Mouse (Mus musculus): ENCODE results near the gene Hhat. TPM values are rescaled to one million over a fixed set of nuclear protein-coding genes. Genes with fewer than 3 reads are reported as not detected.

Gene Hhat
- total and polyA plus RNA-seq, 2 experiments from 2014 or later = 4.0 to 13.2 TPM

GRCm38 (mm10) chr1:192692982-192693381, 78.0 kb downstream of the Hhat start:
- Histone ChIP-seq H3K36me3 (replicated peaks; ENCODE audit: control insufficient read depth, insufficient read depth, low read length) (no peaks in the 10 kb centered on the region), H3K4me2 (ENCODE audit: low read depth, low read length) (no peak overlapping the region), H3K9me3 (replicated peaks; ENCODE audit: control insufficient read depth, low read length) (no peaks in the 10 kb centered on the region), H3K4me3 (ENCODE audit: low read depth, low read length) (no peak overlapping the region), H3K27me3 (ENCODE audit: control insufficient read depth, insufficient read depth, low read length) (no peaks in the 10 kb centered on the region), H3K9ac (replicated peaks; ENCODE audit: low read depth, low read length) (no peak overlapping the region), H3K27ac (ENCODE audit: low read depth) (no peak overlapping the region), H3K4me1 (ENCODE audit: control insufficient read depth, insufficient read depth) (no peaks in the 10 kb centered on the region)
- DNase-seq (ENCODE audit: low spot score) (no peak), ATAC-seq (ENCODE audit: insufficient read depth, low read depth) (no peak)
- no peak for TF ChIP-seq CTCF (IDR thresholded peaks at IDR 0.05; ENCODE audit: low read depth)
- 68% methylated on average over 7 of the region's 7 CpGs for WGBS

DNA sequence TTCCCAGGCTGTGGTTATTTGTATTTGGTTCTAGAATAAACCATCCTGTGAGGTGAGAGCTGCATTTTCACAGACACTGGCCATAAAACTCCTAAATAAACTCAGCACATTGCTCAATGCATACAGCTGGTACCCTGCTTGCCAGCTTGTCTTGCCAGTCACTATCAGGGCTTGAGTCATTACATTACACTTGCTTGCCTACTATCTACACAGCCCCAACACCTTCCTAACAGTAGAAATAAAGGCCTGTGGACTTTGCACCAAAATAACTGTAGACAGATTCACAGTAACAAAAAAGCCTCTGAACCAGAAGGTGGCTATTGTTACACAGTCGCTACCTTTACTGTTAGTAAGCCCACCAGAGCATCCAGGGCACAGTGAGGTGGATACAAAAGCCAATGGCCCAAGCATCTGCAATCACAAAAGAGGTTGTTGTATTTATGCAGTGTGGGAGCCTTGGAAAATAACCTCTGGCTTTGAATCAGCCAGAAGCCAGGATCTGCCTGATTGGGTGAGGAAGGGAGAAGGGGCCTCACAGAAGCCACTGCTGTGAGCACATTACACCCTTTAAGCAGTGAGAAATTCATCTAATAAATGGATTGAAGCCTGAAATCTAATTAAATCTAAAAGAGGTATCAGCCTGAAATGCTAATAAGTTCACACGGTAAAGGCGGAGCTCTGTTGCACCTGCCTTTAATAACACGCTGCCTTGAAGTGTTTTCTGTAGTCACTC, 88.6 kb downstream of the Hhat start:
- Histone ChIP-seq H3K4me3 (ENCODE audit: low read depth, low read length) (no peak overlapping the region), H3K27me3 (ENCODE audit: control insufficient read depth, insufficient read depth, low read length) (no peaks in the 10 kb centered on the region), H3K4me2 (ENCODE audit: low read depth, low read length) (no peak overlapping the region), H3K4me1 (ENCODE audit: control insufficient read depth, insufficient read depth) (no peaks in the 10 kb centered on the region), H3K9me3 (replicated peaks; ENCODE audit: control insufficient read depth, low read length) (no peaks in the 10 kb centered on the region), H3K27ac (ENCODE audit: low read depth) (no peak overlapping the region), H3K9ac (replicated peaks; ENCODE audit: low read depth, low read length) (no peak overlapping the region), H3K36me3 (replicated peaks; ENCODE audit: control insufficient read depth, insufficient read depth, low read length) (no peaks in the 10 kb centered on the region)
- ATAC-seq (ENCODE audit: insufficient read depth, low read depth) (no peak), DNase-seq (ENCODE audit: low spot score) (no peak)
- 92% methylated on average over 4 of the region's 4 CpGs for WGBS
- TF ChIP-seq EP300 (IDR thresholded peaks at IDR 0.05; ENCODE audit: low read depth) (no peak), CTCF (IDR thresholded peaks at IDR 0.05; ENCODE audit: low read depth) (no peak)

- 81% methylated on average over 5 of the region's 5 CpGs for WGBS
- ATAC-seq (ENCODE audit: insufficient read depth, low read depth) = no peak
Observed at GRCm38 (mm10) chr1:192677236-192677635, 93.8 kb downstream of the Hhat start.

GRCm38 (mm10) chr1:192663608-192664007, 107.4 kb downstream of the Hhat start:
- Histone ChIP-seq H3K4me1 (ENCODE audit: control insufficient read depth, insufficient read depth) (no peaks in the 10 kb centered on the region), H3K27ac (ENCODE audit: low read depth) (no peak overlapping the region), H3K9ac (replicated peaks; ENCODE audit: low read depth, low read length) (no peak overlapping the region), H3K27me3 (ENCODE audit: control insufficient read depth, insufficient read depth, low read length) (no peaks in the 10 kb centered on the region), H3K4me3 (ENCODE audit: low read depth, low read length) (no peak overlapping the region), H3K36me3 (replicated peaks; ENCODE audit: control insufficient read depth, insufficient read depth, low read length) (no peaks in the 10 kb centered on the region), H3K4me2 (ENCODE audit: low read depth, low read length) (no peak overlapping the region), H3K9me3 (replicated peaks; ENCODE audit: control insufficient read depth, low read length) (0 out of 2 replicates have a peak, but pooled peaks cover 5% of the 10 kb centered on the region)
- WGBS = 66% methylated on average over 4 of the region's 4 CpGs
- TF ChIP-seq CTCF (IDR thresholded peaks at IDR 0.05; ENCODE audit: low read depth) = no peak
- TF ChIP-seq EP300 (IDR thresholded peaks at IDR 0.05; ENCODE audit: low read depth) = no peak
- ATAC-seq (ENCODE audit: insufficient read depth, low read depth) (no peak), DNase-seq (ENCODE audit: low spot score) (no peak)

More at GRCm38 (mm10) chr1:192677236-192677635, 93.8 kb downstream of the Hhat start:
- TF ChIP-seq CTCF (IDR thresholded peaks at IDR 0.05; ENCODE audit: low read depth) (no peak), EP300 (IDR thresholded peaks at IDR 0.05; ENCODE audit: low read depth) (no peak)
- DNase-seq (ENCODE audit: low spot score) = no peak
- no peaks in the 10 kb centered on the region for H3K27me3 ChIP-seq (ENCODE audit: control insufficient read depth, insufficient read depth, low read length)
- no peak overlapping the region for H3K9ac ChIP-seq (replicated peaks; ENCODE audit: low read depth, low read length)
- no peak overlapping the region for H3K4me2 ChIP-seq (ENCODE audit: low read depth, low read length)
- H3K9me3 ChIP-seq (replicated peaks; ENCODE audit: control insufficient read depth, low read length) = no peaks in the 10 kb centered on the region
- H3K36me3 ChIP-seq (replicated peaks; ENCODE audit: control insufficient read depth, insufficient read depth, low read length) = no peaks in the 10 kb centered on the region
- H3K4me3 ChIP-seq (ENCODE audit: low read depth, low read length) = no peak overlapping the region
- H3K4me1 ChIP-seq (ENCODE audit: control insufficient read depth, insufficient read depth) = no peaks in the 10 kb centered on the region
- no peak overlapping the region for H3K27ac ChIP-seq (ENCODE audit: low read depth)

- DNase-seq (ENCODE audit: low spot score) (no peak), ATAC-seq (ENCODE audit: insufficient read depth, low read depth) (no peak)
- Histone ChIP-seq H3K4me1 (ENCODE audit: control insufficient read depth, insufficient read depth) (no peaks in the 10 kb centered on the region), H3K4me3 (ENCODE audit: low read depth, low read length) (no peak overlapping the region), H3K4me2 (ENCODE audit: low read depth, low read length) (no peak overlapping the region), H3K27me3 (ENCODE audit: control insufficient read depth, insufficient read depth, low read length) (no peaks in the 10 kb centered on the region), H3K27ac (ENCODE audit: low read depth) (no peak overlapping the region), H3K36me3 (replicated peaks; ENCODE audit: control insufficient read depth, insufficient read depth, low read length) (no peaks in the 10 kb centered on the region), H3K9ac (replicated peaks; ENCODE audit: low read depth, low read length) (no peak overlapping the region), H3K9me3 (replicated peaks; ENCODE audit: control insufficient read depth, low read length) (0 out of 2 replicates have a peak, but pooled peaks cover 5% of the 10 kb centered on the region)
- TF ChIP-seq EP300 (IDR thresholded peaks at IDR 0.05; ENCODE audit: low read depth) = no peak
- no peak for TF ChIP-seq CTCF (IDR thresholded peaks at IDR 0.05; ENCODE audit: low read depth)
- 78% methylated on average over 5 of the region's 5 CpGs for WGBS
Observed at GRCm38 (mm10) chr1:192663092-192663491, 107.9 kb downstream of the Hhat start.

GRCm38 (mm10) chr1:192661612-192662011, 109.4 kb downstream of the Hhat start:
- H3K27ac ChIP-seq (ENCODE audit: low read depth) = no peak overlapping the region
- DNase-seq (ENCODE audit: low spot score) (no peak), ATAC-seq (ENCODE audit: insufficient read depth, low read depth) (no peak)
- no peak for TF ChIP-seq EP300 (IDR thresholded peaks at IDR 0.05; ENCODE audit: low read depth)
- TF ChIP-seq CTCF (IDR thresholded peaks at IDR 0.05; ENCODE audit: low read depth) = no peak
- no peak overlapping the region for H3K4me2 ChIP-seq (ENCODE audit: low read depth, low read length)
- H3K27me3 ChIP-seq (ENCODE audit: control insufficient read depth, insufficient read depth, low read length) = no peaks in the 10 kb centered on the region
- no peak overlapping the region for H3K4me3 ChIP-seq (ENCODE audit: low read depth, low read length)
- H3K9ac ChIP-seq (replicated peaks; ENCODE audit: low read depth, low read length) = no peak overlapping the region
- H3K4me1 ChIP-seq (ENCODE audit: control insufficient read depth, insufficient read depth) = no peaks in the 10 kb centered on the region
- H3K36me3 ChIP-seq (replicated peaks; ENCODE audit: control insufficient read depth, insufficient read depth, low read length) = no peaks in the 10 kb centered on the region
- H3K9me3 ChIP-seq (replicated peaks; ENCODE audit: control insufficient read depth, low read length) = 0 out of 2 replicates have a peak, but pooled peaks cover 5% of the 10 kb centered on the region

Measured in heart, postnatal 0 days (tissue).